In the genomic region with DNA sequence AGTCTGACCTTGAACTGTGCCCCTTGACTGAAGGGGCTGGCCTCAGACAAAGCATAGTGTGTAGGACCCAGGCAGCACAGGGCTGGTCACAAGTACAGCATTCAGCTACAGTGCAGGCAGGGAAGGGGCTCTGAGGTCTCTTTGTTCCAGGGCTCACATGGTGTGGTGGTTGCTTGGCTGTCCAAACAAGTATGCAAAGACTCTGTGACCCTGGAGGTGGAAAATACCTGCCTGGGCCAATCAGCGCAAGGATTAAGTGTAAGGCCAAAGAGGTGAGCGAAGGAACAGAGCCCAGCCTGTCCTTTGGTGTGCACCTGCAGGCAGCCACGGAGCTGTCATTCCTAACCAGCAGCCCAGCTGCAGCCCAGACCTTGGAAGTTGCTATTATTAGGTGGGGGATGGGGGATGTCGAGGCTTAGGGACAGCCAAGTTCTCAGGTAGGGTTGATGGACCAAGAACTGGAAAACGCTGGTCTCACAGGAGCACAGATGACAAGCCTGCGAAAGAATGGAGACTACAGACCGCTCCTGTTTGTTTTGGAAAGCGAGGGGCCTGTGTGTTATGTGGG, we compare ENCODE assay signal across 7 mouse cellular contexts. TPM values are rescaled to one million over a fixed set of nuclear protein-coding genes. Genes with fewer than 3 reads are reported as not detected.
DNase-seq lines count a peak whose midpoint lies in the region.

No protein-coding gene starts in this region.

- intact Hi-C loops in gastrocnemius, postnatal 36 days (cut with DNase I) = no loop called here

- DNase-seq in retina, postnatal 1 day = peak; percentile 53
- no peak for DNase-seq in retina, embryonic 14.5 days (ENCODE audit: low spot score)
- peak; percentile 78 for DNase-seq in forelimb bud, embryonic 11.5 days (ENCODE audit: low read depth, low spot score)
- DNase-seq in kidney, postnatal 36 days = peak; percentile 66 to 79
- no peak for DNase-seq in thymus, postnatal 36 days
- DNase-seq in gastrocnemius, postnatal 36 days = no peak
- DNase-seq in cerebellum, postnatal 4 days (ENCODE audit: low spot score in 2 of 2) = no peak

RNA-seq across cellular contexts. Expression of a gene that starts 32.3 kb away (rescaled TPM):
- total RNA-seq in gastrocnemius, postnatal 36 days (2021) = 1 to 10 TPM; 1.9 to 2.1 TPM

Comparison
In these comparisons a context has a peak if more than half of its experiments do, and no peak if none do; other contexts are left out.
1. DNase-seq: peak in retina, postnatal 1 day (single experiment), forelimb bud, embryonic 11.5 days (single experiment) and kidney, postnatal 36 days (2 of 2); none in retina, embryonic 14.5 days (single experiment), thymus, postnatal 36 days (0 of 2), gastrocnemius, postnatal 36 days (0 of 2) and cerebellum, postnatal 4 days (0 of 2).